Comparison of ENCODE assay signal across 15 mouse cellular contexts in genomic region chr7:16792316-16792715, GRCm38 (mm10). TPM values are rescaled to one million over a fixed set of nuclear protein-coding genes. Genes with fewer than 3 reads are reported as not detected.
A peak's percentile ranks its signal among the peaks of the same experiment; 100 is the strongest.
DNase-seq lines count a peak whose midpoint lies in the region; ATAC-seq lines count a peak whose summit lies in the region.
"Had no signal": no experiment of that assay in that cellular context is flagged by ENCODE, and none has a peak within 500 bp of the region (broad histone marks: within the 10 kb centered on the region; RNA-seq: fewer than 3 reads in every experiment).

No protein-coding gene starts in this region.

- H3K4me2 ChIP-seq in embryonic facial prominence, embryonic 14.5 days (ENCODE audit: low read depth, low read length), result no peak overlapping the region
- no peak overlapping the region for H3K4me2 ChIP-seq in embryonic facial prominence, embryonic 15.5 days (replicated peaks)
- no peak overlapping the region for H3K4me2 ChIP-seq in liver, embryonic 16.5 days (ENCODE audit: low read depth, low read length)
- no peak overlapping the region for H3K4me2 ChIP-seq in forebrain, embryonic 14.5 days (ENCODE audit: low read length)
- H3K4me2 ChIP-seq: midbrain, embryonic 12.5 days had no signal

- H3K27me3 ChIP-seq in embryonic facial prominence, embryonic 14.5 days (replicated peaks; ENCODE audit: control insufficient read depth, insufficient read depth, low read length), result no peaks in the 10 kb centered on the region
- H3K27me3 ChIP-seq in embryonic facial prominence, embryonic 10.5 days (replicated peaks; ENCODE audit: low read depth, poor library complexity, severe bottlenecking), result no peaks in the 10 kb centered on the region
- no peaks in the 10 kb centered on the region for H3K27me3 ChIP-seq in embryonic facial prominence, embryonic 15.5 days
- no peaks in the 10 kb centered on the region for H3K27me3 ChIP-seq in liver, embryonic 16.5 days (ENCODE audit: control insufficient read depth, insufficient read depth, low read depth, low read length)
- H3K27me3 ChIP-seq in forebrain, embryonic 14.5 days (replicated peaks; ENCODE audit: control insufficient read depth, insufficient read depth, low read length), result no peaks in the 10 kb centered on the region
- H3K27me3 ChIP-seq: midbrain, embryonic 12.5 days had no signal

- no peak overlapping the region for H3K27ac ChIP-seq in embryonic facial prominence, embryonic 14.5 days (replicated peaks; ENCODE audit: low read depth, low read length)
- no peak overlapping the region for H3K27ac ChIP-seq in embryonic facial prominence, embryonic 10.5 days (replicated peaks)
- no peak overlapping the region for H3K27ac ChIP-seq in embryonic facial prominence, embryonic 15.5 days (replicated peaks)
- no peak overlapping the region for H3K27ac ChIP-seq in liver, embryonic 16.5 days (ENCODE audit: low read length)
- no peak overlapping the region for H3K27ac ChIP-seq in forebrain, embryonic 14.5 days (ENCODE audit: low read depth, low read length)
- H3K27ac ChIP-seq: midbrain, embryonic 12.5 days had no signal

- no peaks in the 10 kb centered on the region for H3K4me1 ChIP-seq in embryonic facial prominence, embryonic 14.5 days (ENCODE audit: control insufficient read depth, insufficient read depth, low read length)
- H3K4me1 ChIP-seq in embryonic facial prominence, embryonic 10.5 days, result peaks cover 6% of the 10 kb centered on the region; the same call in 1 of the 2 replicates
- no peaks in the 10 kb centered on the region for H3K4me1 ChIP-seq in embryonic facial prominence, embryonic 15.5 days
- no peaks in the 10 kb centered on the region; the same call in 1 of the 2 replicates for H3K4me1 ChIP-seq in liver, embryonic 16.5 days (ENCODE audit: control insufficient read depth, low read depth, low read length)
- H3K4me1 ChIP-seq in forebrain, embryonic 14.5 days (ENCODE audit: control insufficient read depth, insufficient read depth, low read length), result no peaks in the 10 kb centered on the region
- H3K4me1 ChIP-seq: midbrain, embryonic 12.5 days had no signal

- H3K36me3 ChIP-seq in embryonic facial prominence, embryonic 14.5 days (ENCODE audit: control insufficient read depth, insufficient read depth, low read length), result peaks cover 28% of the 10 kb centered on the region
- H3K36me3 ChIP-seq in embryonic facial prominence, embryonic 10.5 days (replicated peaks), result peaks cover 96% of the 10 kb centered on the region
- peaks cover 14% of the 10 kb centered on the region; the same call in 1 of the 2 replicates for H3K36me3 ChIP-seq in embryonic facial prominence, embryonic 15.5 days
- H3K36me3 ChIP-seq in liver, embryonic 16.5 days (ENCODE audit: control insufficient read depth, insufficient read depth), result peaks cover 90% of the 10 kb centered on the region
- peaks cover 8% of the 10 kb centered on the region; the same call in 1 of the 2 replicates for H3K36me3 ChIP-seq in forebrain, embryonic 14.5 days (ENCODE audit: control insufficient read depth, insufficient read depth, low read length)

- ATAC-seq in embryonic facial prominence, embryonic 14.5 days (ENCODE audit: low read depth), result peak; percentile 80
- ATAC-seq in embryonic facial prominence, embryonic 15.5 days (ENCODE audit: insufficient number of reproducible peaks, low FRiP score, low TSS enrichment, low read depth), result peak; percentile 27; the same call in 1 of the 2 replicates
- ATAC-seq in liver, embryonic 16.5 days (ENCODE audit: low read depth), result peak; percentile 34; the same call in 1 of the 2 replicates
- no peak for ATAC-seq in forebrain, embryonic 14.5 days
- no peak for ATAC-seq in erythroid progenitor cell, adult 5-6 weeks (replicated peaks; ENCODE audit: low FRiP score, poor library complexity, severe bottlenecking)

- no peaks in the 10 kb centered on the region for H3K9me3 ChIP-seq in embryonic facial prominence, embryonic 14.5 days (ENCODE audit: control insufficient read depth, low read length)
- no peaks in the 10 kb centered on the region for H3K9me3 ChIP-seq in embryonic facial prominence, embryonic 10.5 days
- H3K9me3 ChIP-seq in embryonic facial prominence, embryonic 15.5 days (replicated peaks), result no peaks in the 10 kb centered on the region
- no peaks in the 10 kb centered on the region for H3K9me3 ChIP-seq in liver, embryonic 16.5 days (replicated peaks; ENCODE audit: control insufficient read depth, low read length)
- H3K9me3 ChIP-seq in forebrain, embryonic 14.5 days (replicated peaks; ENCODE audit: control insufficient read depth, low read length), result no peaks in the 10 kb centered on the region
- H3K9me3 ChIP-seq: midbrain, embryonic 12.5 days had no signal

- H3K4me3 ChIP-seq in embryonic facial prominence, embryonic 14.5 days (ENCODE audit: low read depth, low read length), result no peak overlapping the region
- no peak overlapping the region for H3K4me3 ChIP-seq in embryonic facial prominence, embryonic 10.5 days
- H3K4me3 ChIP-seq in embryonic facial prominence, embryonic 15.5 days (replicated peaks), result no peak overlapping the region
- H3K4me3 ChIP-seq in liver, embryonic 16.5 days (ENCODE audit: low read depth, low read length), result no peak overlapping the region
- no peak overlapping the region for H3K4me3 ChIP-seq in forebrain, embryonic 14.5 days (ENCODE audit: low read depth, low read length)
- H3K4me3 ChIP-seq: midbrain, embryonic 12.5 days had no signal

- no peak for DNase-seq in embryonic facial prominence, embryonic 14.5 days (ENCODE audit: low spot score)
- no peak for DNase-seq in embryonic facial prominence, embryonic 10.5 days (ENCODE audit: low spot score)
- peak; percentile 85 for DNase-seq in lung, postnatal 25 days (ENCODE audit: low spot score)
- no peak for DNase-seq in forebrain, embryonic 14.5 days (ENCODE audit: low spot score)
- no peak for DNase-seq in layer of hippocampus, adult 9-10 months (ENCODE audit: low spot score)
- DNase-seq: cerebellum, adult 18-20 months; embryo, embryonic 11 days; kidney, postnatal 36 days; layer of hippocampus, postnatal 36 days; right cerebral cortex, postnatal 14 days; thymus, postnatal 25 days had no signal

- no peak overlapping the region for H3K9ac ChIP-seq in embryonic facial prominence, embryonic 14.5 days (ENCODE audit: low read depth, low read length)
- H3K9ac ChIP-seq in embryonic facial prominence, embryonic 15.5 days, result no peak overlapping the region
- H3K9ac ChIP-seq in liver, embryonic 16.5 days (ENCODE audit: low read depth, low read length), result no peak overlapping the region
- H3K9ac ChIP-seq in forebrain, embryonic 14.5 days (ENCODE audit: low read length), result no peak overlapping the region
- H3K9ac ChIP-seq: midbrain, embryonic 12.5 days had no signal

- 59% methylated on average over 5 of the region's 5 CpGs for WGBS in embryonic facial prominence, embryonic 14.5 days
- WGBS in embryonic facial prominence, embryonic 10.5 days, result 77% methylated on average over 5 of the region's 5 CpGs
- 56% methylated on average over 5 of the region's 5 CpGs for WGBS in embryonic facial prominence, embryonic 15.5 days
- 67% methylated on average over 5 of the region's 5 CpGs for WGBS in liver, embryonic 16.5 days (ENCODE audit: insufficient replicate concordance)
- 90% methylated on average over 5 of the region's 5 CpGs for WGBS in forebrain, embryonic 14.5 days

RNA-seq across cellular contexts. Expression of gene Slc1a5, which starts 11.2 kb away (rescaled TPM):
- 26.5 and 27.5 TPM in 2 replicates for polyA plus RNA-seq in embryonic facial prominence, embryonic 14.5 days (2014; fragmentation: Nextera tagmentation; extraction: Ambion mirVana)
- 37.3 and 40.5 TPM in 2 replicates for polyA plus RNA-seq in embryonic facial prominence, embryonic 10.5 days (2016; fragmentation: Nextera tagmentation; extraction: Ambion mirVana)
- 34.5 and 35.5 TPM in 2 replicates for polyA plus RNA-seq in embryonic facial prominence, embryonic 15.5 days (2015; fragmentation: Nextera tagmentation; extraction: Ambion mirVana)
- 101 and 119 TPM in 2 replicates for polyA plus RNA-seq in liver, embryonic 16.5 days (2015; fragmentation: Nextera tagmentation; extraction: Ambion mirVana)
- polyA plus RNA-seq in forebrain, embryonic 14.5 days (2014; fragmentation: Nextera tagmentation; extraction: Ambion mirVana), result 7.0 and 7.4 TPM in 2 replicates
- 596 and 609 TPM in 2 replicates for total RNA-seq in erythroid progenitor cell, adult 5-6 weeks (2015; ENCODE audit: low replicate concordance)
- total RNA-seq in erythroid progenitor cell, adult 5-6 weeks (2017; ENCODE audit: low replicate concordance), result 412 and 455 TPM in 2 replicates

RNA-seq across cellular contexts. Expression of gene Strn4, which starts 23.4 kb away (rescaled TPM):
- 97.4 and 107 TPM in 2 replicates for polyA plus RNA-seq in embryonic facial prominence, embryonic 14.5 days (2014; fragmentation: Nextera tagmentation; extraction: Ambion mirVana)
- polyA plus RNA-seq in embryonic facial prominence, embryonic 10.5 days (2016; fragmentation: Nextera tagmentation; extraction: Ambion mirVana), result 129 and 131 TPM in 2 replicates
- polyA plus RNA-seq in embryonic facial prominence, embryonic 15.5 days (2015; fragmentation: Nextera tagmentation; extraction: Ambion mirVana), result 108 and 114 TPM in 2 replicates
- polyA plus RNA-seq in liver, embryonic 16.5 days (2015; fragmentation: Nextera tagmentation; extraction: Ambion mirVana), result 27.4 and 29.8 TPM in 2 replicates
- 175 and 186 TPM in 2 replicates for polyA plus RNA-seq in forebrain, embryonic 14.5 days (2014; fragmentation: Nextera tagmentation; extraction: Ambion mirVana)
- 75.0 and 87.2 TPM in 2 replicates for total RNA-seq in erythroid progenitor cell, adult 5-6 weeks (2015; ENCODE audit: low replicate concordance)
- 76.9 and 128 TPM in 2 replicates for total RNA-seq in erythroid progenitor cell, adult 5-6 weeks (2017; ENCODE audit: low replicate concordance)

RNA-seq across cellular contexts. Expression of gene Fkrp, which starts 24.2 kb away (rescaled TPM):
- 28.2 and 28.6 TPM in 2 replicates for polyA plus RNA-seq in embryonic facial prominence, embryonic 14.5 days (2014; fragmentation: Nextera tagmentation; extraction: Ambion mirVana)
- 26.1 and 28.5 TPM in 2 replicates for polyA plus RNA-seq in embryonic facial prominence, embryonic 10.5 days (2016; fragmentation: Nextera tagmentation; extraction: Ambion mirVana)
- 27.8 and 30.3 TPM in 2 replicates for polyA plus RNA-seq in embryonic facial prominence, embryonic 15.5 days (2015; fragmentation: Nextera tagmentation; extraction: Ambion mirVana)
- 7.8 and 8.9 TPM in 2 replicates for polyA plus RNA-seq in liver, embryonic 16.5 days (2015; fragmentation: Nextera tagmentation; extraction: Ambion mirVana)
- 26.4 and 30.3 TPM in 2 replicates for polyA plus RNA-seq in forebrain, embryonic 14.5 days (2014; fragmentation: Nextera tagmentation; extraction: Ambion mirVana)
- total RNA-seq in erythroid progenitor cell, adult 5-6 weeks (2015; ENCODE audit: low replicate concordance), result 6.5 and 7.5 TPM in 2 replicates
- 4.9 and 19.6 TPM in 2 replicates for total RNA-seq in erythroid progenitor cell, adult 5-6 weeks (2017; ENCODE audit: low replicate concordance)

RNA-seq across cellular contexts. Expression of gene Prkd2, which starts 50.4 kb away (rescaled TPM):
- 14.4 and 16.5 TPM in 2 replicates for polyA plus RNA-seq in embryonic facial prominence, embryonic 14.5 days (2014; fragmentation: Nextera tagmentation; extraction: Ambion mirVana)
- 12.9 and 13.1 TPM in 2 replicates for polyA plus RNA-seq in embryonic facial prominence, embryonic 10.5 days (2016; fragmentation: Nextera tagmentation; extraction: Ambion mirVana)
- 22.1 and 23.0 TPM in 2 replicates for polyA plus RNA-seq in embryonic facial prominence, embryonic 15.5 days (2015; fragmentation: Nextera tagmentation; extraction: Ambion mirVana)
- 2.8 and 3.6 TPM in 2 replicates for polyA plus RNA-seq in liver, embryonic 16.5 days (2015; fragmentation: Nextera tagmentation; extraction: Ambion mirVana)
- polyA plus RNA-seq in forebrain, embryonic 14.5 days (2014; fragmentation: Nextera tagmentation; extraction: Ambion mirVana), result 4.5 and 6.7 TPM in 2 replicates
- total RNA-seq in erythroid progenitor cell, adult 5-6 weeks (2015; ENCODE audit: low replicate concordance), result 8.3 and 18.4 TPM in 2 replicates
- total RNA-seq in erythroid progenitor cell, adult 5-6 weeks (2017; ENCODE audit: low replicate concordance), result 3.8 and 4.9 TPM in 2 replicates

RNA-seq across cellular contexts. Expression of gene Ap2s1, which starts 54.1 kb away (rescaled TPM):
- 278 and 286 TPM in 2 replicates for polyA plus RNA-seq in embryonic facial prominence, embryonic 14.5 days (2014; fragmentation: Nextera tagmentation; extraction: Ambion mirVana)
- polyA plus RNA-seq in embryonic facial prominence, embryonic 10.5 days (2016; fragmentation: Nextera tagmentation; extraction: Ambion mirVana), result 250 and 256 TPM in 2 replicates
- polyA plus RNA-seq in embryonic facial prominence, embryonic 15.5 days (2015; fragmentation: Nextera tagmentation; extraction: Ambion mirVana), result 273 and 275 TPM in 2 replicates
- polyA plus RNA-seq in liver, embryonic 16.5 days (2015; fragmentation: Nextera tagmentation; extraction: Ambion mirVana), result 151 and 155 TPM in 2 replicates
- polyA plus RNA-seq in forebrain, embryonic 14.5 days (2014; fragmentation: Nextera tagmentation; extraction: Ambion mirVana), result 453 and 484 TPM in 2 replicates
- total RNA-seq in erythroid progenitor cell, adult 5-6 weeks (2015; ENCODE audit: low replicate concordance), result 74.2 and 106 TPM in 2 replicates
- 27.9 and 47.0 TPM in 2 replicates for total RNA-seq in erythroid progenitor cell, adult 5-6 weeks (2017; ENCODE audit: low replicate concordance)

Comparison
In these comparisons a context has a peak if more than half of its experiments do, and no peak if none do; other contexts are left out.
1. ATAC-seq: peak in embryonic facial prominence, embryonic 14.5 days (single experiment), embryonic facial prominence, embryonic 15.5 days (single experiment) and liver, embryonic 16.5 days (single experiment); none in forebrain, embryonic 14.5 days (single experiment) and erythroid progenitor cell, adult 5-6 weeks (single experiment).